Mouse (Mus musculus) left cerebral cortex, adult 18-20 months (tissue): ENCODE results near the gene Tmem115. TPM values are rescaled to one million over a fixed set of nuclear protein-coding genes. Genes with fewer than 3 reads are reported as not detected.
"Not testable (repeated sequence)": the region's sequence is repeated elsewhere in the genome, so short reads cannot be mapped to it uniquely, and the experiment has no call there.

ENCODE experiments used
- DNase-seq, 2 experiments: peaks; one replicate each; pipeline ENCODE4 v3.0.0; 2021 to 2022; ENCODE audit warnings: low spot score in 2 of 2, mixed read lengths in 1 of 2
- total RNA-seq, 2 experiments: library from RNA; stranded (reverse); gene quantifications; 2 replicates each; pipeline ENCODE4 v1.2.3; 2021

Gene Tmem115
- total RNA-seq, 2 experiments from 2014 or later, result 36.0 to 38.5 TPM

DNA sequence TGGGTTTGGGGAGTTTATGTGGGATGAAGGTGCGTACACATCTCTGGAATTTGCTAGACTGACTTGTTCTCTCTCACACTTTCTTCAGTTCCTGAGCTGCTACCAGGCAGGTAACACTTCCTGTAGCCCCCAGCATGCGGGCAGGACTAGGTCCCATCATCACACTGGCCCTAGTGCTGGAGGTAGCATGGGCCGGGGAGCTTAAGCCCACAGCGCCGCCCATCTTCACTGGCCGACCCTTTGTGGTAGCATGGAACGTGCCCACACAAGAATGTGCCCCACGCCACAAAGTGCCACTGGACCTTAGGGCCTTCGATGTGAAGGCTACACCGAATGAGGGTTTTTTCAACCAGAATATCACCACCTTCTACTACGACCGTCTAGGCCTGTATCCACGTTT lies 36.3 kb downstream of the Tmem115 start:
- DNase-seq, result no peak

DNA sequence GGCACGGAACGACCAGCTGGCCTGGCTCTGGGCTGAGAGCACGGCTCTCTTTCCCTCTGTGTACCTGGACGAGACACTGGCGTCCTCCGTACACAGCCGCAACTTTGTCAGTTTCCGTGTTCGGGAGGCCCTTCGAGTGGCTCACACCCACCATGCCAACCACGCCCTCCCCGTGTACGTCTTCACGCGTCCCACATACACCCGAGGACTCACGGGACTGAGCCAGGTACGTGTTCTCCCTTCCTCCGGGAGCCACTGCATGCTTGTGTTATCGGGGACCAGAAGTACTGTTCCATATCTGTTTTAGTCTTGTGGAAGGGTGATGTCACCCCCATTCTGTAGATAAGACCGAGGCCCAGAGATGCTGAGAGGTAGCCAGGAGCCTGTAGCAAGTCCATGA lies 37.1 kb downstream of the Tmem115 start:
- DNase-seq, result no peak

DNA sequence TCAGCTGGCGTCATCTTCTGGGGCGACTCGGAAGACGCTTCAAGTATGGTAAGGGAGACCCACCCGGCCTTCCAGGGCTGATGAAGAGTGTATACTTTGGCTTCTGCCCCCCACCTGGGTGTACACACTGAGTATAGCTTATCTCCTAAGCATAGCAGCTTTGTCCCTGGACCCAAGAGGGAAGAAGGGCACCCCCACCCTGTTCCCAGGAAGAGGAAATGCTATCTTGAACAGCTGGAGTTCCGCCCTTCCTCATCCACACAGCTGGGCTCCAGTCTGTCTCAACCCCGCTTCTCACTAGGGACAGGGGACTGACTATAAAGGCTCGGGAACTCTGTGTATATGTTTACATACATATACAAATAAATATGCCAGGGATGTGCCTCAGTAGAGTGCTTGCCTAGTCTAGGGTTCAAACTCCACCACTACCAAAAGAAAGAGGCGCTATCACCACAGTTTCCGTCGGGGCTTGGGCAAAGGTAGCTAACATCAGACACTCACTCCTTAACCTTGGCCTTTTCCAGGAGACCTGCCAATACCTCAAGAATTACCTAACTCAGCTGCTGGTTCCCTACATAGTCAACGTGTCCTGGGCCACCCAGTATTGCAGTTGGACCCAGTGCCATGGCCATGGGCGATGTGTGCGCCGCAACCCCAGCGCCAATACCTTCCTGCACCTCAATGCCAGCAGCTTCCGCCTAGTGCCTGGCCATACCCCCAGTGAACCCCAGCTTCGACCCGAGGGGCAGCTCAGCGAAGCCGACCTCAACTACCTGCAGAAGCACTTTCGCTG lies 38.0 kb downstream of the Tmem115 start:
- DNase-seq, result no peak

DNA sequence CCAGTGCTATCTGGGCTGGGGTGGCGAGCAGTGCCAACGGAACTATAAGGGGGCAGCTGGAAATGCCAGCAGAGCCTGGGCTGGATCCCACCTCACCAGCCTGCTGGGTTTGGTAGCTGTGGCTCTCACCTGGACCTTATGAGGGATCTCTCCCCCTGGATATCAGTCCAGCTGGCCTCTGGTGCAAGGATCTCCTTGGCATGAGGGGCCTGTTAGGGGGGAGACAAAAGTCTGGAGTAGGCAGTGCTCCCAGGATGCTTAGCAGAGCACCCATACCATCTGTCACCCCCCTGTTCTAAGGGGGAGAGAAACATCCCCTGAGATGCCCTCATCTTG lies 38.5 kb downstream of the Tmem115 start:
- no peak for DNase-seq

DNA sequence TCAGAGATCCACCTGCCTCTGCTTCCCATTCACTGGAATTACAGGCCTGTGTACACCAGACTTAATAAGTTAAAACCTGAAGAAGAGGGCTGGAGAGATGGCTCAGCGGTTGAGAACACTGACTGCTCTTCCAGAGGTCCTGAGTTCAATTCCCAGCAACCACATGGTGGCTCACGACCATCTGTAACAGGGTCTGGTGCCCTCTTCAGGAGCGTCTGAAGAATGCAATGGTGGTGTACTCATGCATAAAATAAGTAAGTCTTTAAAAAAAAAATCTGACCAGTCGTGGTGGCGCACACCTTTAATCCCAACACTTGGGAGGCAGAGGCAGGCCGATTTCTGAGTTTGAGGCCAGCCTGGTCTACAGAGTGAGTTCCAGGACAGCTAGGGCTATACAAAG lies 40.0 kb downstream of the Tmem115 start:
- not testable (repeated sequence) for DNase-seq

DNA sequence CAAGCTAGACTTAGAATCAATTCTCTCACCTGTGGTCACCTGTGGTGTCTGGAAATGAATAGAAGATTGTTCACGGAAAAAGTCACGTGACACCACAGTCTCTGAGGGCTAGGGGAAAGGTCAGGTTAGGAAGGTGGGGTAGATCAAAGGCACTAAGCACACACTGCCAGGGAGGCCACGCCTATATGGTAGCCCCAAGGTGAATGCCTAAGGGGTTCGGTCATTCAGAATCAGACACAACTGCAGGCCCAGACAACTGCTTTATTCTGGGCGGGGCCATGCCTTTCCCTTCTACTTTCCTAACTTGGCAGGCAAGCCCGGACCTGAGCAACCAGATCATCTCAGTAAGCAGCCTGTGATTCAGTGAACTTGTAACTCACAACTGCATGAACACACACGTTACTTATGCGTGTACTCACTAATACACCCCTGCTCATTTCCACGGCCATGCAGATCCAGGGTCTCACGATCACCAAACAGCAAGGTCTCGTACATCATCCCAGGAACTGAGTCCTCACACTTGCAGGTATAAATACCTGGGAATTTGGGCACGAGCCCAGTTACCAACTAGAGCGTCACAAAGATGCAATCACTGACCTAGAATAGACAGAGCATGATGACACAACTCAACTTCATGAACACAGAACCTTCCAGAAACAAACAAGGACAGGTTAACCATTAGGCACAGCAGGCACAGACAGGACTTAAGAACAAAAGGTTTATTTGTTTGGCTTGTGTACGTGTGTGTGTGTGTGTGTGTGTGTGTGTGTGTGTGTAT lies 42.0 kb downstream of the Tmem115 start:
- no peak for DNase-seq

DNA sequence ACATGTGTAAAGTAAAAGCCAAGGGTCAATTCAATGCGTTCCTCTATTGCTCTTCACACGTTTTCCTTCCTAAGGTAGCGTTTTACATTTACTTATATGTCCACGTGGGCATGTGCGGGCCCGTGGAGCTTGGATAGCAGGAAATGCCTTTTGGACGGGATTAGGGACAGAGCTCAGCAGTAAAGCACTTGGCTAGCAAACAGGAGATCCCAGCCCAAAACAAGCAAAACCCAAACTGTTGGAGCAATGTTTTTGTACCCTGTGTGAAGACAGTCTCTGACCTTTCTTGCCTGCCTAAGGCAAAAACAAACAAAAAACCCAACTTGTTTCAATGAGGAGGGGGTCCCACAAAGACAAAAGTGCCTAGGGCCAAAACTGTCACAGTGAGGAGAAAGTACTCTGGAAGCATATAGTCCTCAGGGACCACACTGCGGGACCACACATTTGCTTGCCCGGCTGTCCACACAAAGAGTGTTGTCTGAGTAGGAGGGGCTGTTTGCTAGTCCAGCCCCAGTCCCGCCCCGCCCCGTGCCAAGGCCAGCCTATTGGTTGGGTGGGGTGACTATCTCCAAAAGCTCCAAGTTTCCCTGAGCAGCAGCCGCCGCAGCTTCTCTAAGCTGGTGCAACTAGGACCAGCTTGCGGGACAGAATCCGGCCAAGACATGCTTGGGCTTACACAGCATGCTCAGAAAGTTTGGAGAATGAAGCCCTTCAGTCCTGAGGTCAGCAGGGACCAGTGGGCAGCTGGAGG lies 42.8 kb downstream of the Tmem115 start, which contains the start of gene Hyal1:
Gene Hyal1 (plus strand): TSS at position 571 of the 751 bp plus-strand sequence.
- DNase-seq, result no peak

DNA sequence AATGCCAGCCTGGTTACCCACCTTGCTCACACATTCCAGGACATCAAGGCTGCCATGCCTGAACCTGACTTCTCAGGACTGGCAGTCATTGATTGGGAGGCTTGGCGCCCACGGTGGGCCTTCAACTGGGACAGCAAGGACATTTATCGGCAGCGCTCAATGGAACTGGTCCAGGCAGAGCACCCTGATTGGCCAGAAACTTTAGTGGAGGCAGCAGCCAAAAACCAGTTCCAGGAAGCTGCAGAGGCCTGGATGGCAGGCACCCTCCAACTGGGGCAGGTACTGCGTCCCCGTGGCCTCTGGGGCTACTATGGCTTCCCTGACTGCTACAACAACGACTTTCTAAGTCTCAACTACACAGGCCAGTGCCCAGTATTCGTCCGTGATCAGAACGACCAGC lies 44.1 kb downstream of the Tmem115 start:
- DNase-seq, result no peak

DNA sequence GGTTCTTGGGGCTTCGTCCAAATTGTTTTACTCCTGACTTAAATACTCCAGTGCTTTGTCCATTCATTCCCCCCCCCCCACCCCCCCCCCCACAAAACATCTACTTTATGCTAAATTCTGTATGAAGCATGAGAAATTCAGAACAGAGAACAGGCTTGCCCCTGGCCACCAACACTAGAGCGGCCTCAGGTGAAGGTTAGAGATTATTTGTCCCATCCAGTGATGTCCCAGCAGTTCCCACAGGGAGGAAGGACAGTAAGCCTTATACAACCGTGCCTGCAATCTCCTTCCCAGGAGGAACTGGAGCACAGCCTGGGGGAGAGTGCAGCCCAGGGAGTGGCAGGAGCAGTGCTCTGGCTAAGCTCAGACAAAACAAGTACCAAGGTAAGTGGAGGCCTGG lies 44.8 kb downstream of the Tmem115 start, which contains the start of gene Naa80:
Gene Naa80 (plus strand): TSS at position 301 of the 400 bp plus-strand sequence.
- DNase-seq, result no peak

DNA sequence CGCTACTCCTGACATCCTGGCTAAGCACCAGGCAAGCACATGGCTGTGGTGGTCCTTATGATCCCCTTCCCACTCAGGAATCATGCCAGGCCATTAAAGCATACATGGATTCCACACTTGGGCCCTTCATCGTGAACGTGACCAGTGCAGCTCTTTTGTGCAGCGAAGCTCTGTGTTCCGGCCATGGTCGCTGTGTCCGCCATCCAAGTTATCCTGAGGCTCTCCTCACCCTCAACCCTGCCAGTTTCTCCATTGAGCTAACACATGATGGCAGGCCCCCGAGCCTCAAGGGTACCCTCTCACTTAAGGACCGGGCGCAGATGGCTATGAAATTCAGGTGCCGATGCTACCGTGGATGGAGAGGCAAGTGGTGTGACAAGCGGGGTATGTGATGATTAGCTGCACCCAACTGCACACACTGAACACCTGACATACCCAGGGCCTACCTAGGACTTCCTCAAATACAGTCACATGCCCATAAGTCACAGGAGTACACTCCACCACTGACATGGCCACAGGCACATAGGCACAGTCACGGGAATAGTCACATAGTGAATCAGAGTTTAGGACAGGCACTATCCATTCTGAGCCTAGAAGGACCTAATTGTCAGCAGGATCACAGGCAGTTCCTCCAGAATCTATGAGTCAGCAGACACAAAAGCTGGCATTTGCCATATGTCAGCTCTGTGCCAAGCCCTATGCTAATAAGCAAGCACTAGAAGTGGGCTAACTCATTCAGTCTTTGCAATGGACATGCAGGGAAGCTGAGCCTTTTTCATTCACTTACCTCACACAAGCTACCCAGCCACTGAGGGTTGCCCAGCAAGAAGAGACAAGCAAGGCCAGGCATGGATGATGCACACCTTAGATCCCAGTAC lies 45.5 kb downstream of the Tmem115 start:
- DNase-seq, result no peak

DNA sequence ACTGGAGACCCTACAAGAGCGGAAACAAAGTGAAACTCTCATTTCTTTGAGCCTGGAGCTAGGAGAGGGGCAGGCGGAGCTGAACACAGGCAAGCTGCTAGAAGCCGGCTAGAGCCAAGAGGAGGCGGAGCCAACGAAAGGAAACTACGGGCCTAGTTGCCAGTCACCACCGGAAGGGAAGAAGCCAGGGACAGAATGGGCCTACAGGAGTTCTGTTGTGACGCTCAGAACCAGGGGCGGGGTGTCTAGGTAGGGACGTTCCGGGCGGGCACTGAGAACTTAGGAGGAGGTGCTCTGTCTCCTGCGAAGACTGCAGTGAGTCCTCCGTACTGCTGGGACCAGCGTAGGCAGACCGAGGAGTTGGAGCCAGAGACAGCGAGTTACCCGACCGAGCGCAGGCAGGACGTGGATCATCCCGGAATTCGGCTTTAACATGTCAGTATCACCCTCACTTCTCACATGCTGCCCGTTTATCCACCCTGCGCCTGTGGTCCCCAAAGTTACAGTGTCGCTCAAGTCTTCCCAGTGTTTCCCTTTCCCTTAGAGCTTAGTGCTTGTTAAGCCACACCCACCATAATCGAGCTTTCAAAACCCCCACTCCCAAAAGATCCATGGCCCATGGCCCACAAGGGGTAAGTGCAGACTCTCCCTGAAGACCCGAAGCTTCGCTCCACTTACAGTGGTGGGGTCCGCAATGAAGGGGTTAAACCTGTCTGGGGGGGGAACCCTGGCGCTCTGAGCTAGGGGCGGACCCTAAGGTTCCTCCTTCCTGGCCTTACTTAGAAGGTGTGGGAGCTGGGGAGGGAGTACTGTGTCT lies 47.0 kb downstream of the Tmem115 start, which contains the start of gene Hyal3:
Gene Hyal3 (plus strand): TSS at position 318 of the 817 bp plus-strand sequence.
- DNase-seq, result peak; percentile 83 to 90

DNA sequence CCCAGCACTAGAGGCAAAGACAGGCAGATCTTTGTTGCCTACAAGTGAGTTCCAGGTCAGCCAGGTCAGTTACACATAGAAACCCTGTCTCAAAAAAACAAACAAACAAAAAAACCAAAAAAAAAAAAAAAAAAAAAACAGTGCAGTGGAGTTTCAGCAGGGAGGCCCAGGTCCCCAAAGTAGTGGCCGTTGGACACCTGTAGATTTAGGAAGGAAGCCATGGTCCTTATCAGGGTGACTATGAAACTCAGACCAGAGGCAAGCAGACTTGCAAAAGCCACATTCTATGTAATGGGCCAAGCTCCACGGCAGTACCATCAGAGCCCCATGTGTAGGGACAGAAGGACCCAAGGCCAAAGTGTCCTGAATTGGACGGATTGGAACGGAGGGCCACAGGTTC lies 47.8 kb downstream of the Tmem115 start:
- DNase-seq, result no peak

DNA sequence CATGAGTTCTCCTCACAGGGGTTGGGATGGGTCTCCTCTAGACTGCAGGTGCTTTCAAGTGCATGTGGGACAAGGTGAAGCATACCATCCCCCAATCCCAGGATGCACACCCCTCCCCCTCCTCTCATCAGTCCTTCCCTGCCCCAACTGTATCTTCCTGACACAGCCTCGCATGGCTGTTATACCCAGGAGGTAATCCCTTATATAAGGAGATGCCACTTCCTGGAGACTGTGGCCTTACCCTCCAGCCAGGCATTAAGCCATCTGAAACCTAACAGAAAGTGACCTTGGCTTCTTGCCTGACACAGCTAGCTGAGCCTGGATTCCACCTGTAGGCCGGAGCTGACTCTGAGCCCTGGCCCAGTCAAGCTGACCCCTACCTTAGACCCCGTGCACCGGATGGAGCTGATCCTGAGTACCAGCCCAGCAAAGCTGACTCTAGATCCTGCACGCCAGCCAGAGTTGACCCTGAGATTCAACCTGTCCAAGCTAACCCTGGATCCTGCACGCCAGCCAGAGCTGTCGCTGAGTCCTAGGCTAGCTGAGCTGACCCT lies 48.8 kb downstream of the Tmem115 start:
- DNase-seq, result no peak

DNA sequence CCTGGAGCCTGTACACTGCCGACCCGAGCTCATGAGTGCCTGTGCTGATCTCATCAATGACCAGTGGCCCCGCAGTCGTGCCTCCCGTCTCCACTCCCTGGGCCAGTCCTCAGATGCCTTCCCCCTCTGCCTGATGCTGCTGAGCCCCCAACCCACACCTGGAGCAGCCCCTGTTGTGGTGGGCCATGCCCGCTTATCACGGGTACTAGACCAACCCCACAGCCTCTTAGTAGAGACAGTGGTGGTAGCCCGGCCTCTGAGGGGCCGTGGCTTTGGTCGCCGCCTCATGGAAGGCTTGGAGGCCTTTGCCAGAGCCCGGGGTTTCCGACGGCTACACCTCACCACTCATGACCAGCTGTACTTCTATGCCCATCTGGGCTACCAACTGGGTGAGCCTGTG lies 49.4 kb downstream of the Tmem115 start:
- DNase-seq, result no peak

DNA sequence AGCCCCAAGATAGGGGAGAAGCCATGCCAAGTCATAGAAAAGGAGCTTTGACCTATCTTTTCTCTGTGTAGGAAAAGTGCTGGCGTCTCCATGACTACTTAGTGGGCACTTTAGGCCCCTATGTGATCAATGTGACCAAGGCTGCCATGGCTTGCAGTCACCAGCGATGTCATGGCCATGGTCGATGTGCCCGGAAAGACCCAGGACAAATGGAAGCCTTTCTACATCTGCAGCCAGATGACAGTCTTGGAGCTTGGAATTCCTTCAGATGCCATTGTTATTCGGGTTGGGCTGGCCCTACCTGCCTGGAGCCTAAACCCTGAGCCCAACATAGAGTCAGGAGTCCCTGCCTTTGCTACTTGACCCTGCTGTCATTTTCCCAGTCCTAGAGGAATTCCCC lies 52.8 kb downstream of the Tmem115 start:
- no peak for DNase-seq

DNA sequence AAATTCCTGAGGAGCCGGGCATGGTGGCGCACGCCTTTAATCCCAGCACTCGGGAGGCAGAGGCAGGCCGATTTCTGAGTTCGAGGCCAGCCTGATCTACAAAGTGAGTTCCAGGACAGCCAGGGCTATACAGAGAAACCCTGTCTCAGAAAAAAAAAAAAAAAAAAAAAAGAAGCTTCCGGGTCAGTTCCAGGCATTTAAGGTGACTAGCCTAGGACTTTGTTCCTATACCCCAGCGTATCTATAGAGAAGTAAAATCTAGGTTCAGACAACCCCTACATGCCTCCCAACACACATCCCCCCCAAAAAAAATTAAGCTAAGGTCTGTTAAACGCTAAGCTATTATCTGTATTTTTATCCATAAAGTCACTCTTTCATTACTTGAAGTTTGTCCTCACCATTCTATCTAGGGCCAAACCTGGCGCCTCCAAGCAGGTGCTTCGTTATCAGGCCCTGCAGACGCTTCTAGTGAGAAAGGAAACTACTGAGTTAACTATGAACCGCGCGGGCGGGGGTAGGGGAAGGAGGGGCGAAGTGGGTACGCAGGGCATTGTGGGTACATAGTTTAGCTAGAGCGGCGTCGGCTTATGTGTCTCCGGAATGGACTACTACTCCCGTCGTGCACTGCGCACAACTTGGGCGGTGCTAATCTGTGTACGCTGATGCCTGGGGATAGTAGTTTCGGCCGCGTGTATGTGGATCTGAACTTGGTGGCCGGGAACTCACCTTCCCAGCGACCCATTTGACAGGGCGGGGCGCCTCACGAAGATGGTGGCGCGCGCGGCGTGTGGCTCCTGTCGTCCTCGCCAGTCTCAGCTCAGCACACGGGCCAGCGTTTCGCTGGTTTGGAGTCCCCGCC lies 53.5 kb downstream of the Tmem115 start, which contains the start of gene Ifrd2:
Gene Ifrd2 (plus strand): TSS at position 669 of the 859 bp plus-strand sequence.
- peak; percentile 98 to 99 for DNase-seq

DNA sequence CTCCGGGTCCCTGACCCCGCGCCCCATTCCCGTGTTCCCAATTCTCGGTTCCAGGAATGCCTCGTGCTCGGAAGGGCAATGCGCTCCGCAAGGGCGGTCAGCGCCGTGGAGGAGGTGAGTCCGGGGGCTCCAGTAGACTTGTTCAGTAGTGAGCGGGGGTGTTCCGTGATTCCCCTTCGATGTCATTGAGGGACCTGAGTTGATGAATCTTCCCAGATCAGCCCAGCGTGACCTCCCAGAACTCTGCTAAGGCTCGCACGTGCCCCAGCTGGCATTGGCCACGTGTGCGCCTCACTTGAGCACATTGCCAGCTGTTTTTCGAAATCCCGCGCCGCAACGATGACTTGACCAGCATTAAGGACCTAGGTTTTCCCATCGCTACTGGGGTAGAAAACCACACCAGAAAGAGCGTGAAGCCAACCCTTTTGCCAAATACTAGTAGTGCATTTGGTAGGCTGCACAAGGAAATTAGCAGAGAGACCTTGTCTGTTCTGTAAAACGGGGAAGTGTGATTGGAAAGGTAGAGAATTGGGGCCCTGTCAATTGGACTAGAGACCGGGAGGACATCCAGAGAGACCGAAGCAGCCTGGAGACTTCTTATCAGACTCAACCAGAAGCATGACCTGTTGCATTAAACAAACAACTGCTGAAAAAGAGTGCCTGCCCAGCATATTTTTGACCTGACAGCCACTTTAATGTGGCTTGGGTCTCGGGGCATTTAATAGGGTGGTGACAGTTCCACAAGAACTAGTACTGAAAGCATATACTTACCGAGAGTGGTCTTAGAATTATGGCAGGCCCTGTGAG lies 54.3 kb downstream of the Tmem115 start:
- DNase-seq, result no peak
